Mouse (Mus musculus): Measurements from ENCODE around the gene Dpagt1. TPM values are rescaled to one million over a fixed set of nuclear protein-coding genes. Genes with fewer than 3 reads are reported as not detected.
"Not testable (repeated sequence)": the region's sequence is repeated elsewhere in the genome, so short reads cannot be mapped to it uniquely, and the experiment has no call there.

Gene Dpagt1
- polyA plus RNA-seq, 1 experiment from 2014 or later, result 38.2 TPM

DNA sequence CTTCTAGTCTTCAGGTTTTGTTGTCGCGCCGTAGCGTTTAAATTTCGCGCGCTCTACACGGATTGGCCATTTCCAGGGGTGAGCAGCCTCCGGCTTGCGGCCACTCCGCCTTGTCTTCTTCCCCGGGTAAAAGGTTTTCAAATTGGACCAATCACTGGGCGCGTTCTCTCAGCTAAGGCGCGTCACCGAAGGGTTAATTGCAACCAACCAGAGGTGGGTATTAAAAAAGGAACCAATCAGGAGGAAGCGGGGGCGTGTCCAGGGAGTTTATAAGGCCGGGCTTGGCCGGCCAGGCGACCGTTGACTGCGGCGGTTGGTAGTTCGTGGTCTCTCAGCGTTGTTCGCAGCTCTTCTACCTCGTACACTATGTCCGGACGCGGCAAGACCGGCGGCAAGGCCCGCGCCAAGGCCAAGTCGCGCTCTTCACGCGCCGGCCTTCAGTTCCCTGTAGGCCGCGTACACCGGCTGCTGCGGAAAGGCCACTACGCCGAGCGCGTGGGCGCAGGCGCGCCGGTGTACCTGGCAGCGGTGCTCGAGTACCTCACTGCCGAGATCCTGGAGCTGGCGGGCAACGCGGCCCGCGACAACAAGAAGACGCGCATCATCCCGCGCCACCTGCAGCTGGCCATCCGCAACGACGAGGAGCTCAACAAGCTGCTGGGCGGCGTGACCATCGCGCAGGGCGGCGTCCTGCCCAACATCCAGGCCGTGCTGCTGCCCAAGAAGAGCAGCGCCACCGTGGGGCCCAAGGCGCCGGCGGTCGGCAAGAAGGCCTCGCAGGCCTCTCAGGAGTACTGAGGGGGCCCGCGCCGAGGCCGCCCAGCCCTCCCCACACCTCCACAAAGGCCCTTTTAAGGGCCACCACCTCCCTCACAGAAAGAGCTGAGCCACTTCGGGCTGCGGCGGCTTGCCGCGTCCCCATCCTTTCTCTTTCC lies 8.8 kb downstream of the Dpagt1 start, which contains the start of gene H2afx:
TSS of gene H2afx (plus strand) at position 299 of the 935 bp plus-strand sequence.
- WGBS, result under 1% methylated on average over 89 of the region's 91 CpGs
- Histone ChIP-seq H3K4me1 (ENCODE audit: control insufficient read depth, insufficient read depth, low read length) (peaks cover 12% of the 10 kb centered on the region), H3K36me3 (ENCODE audit: control insufficient read depth, insufficient read depth, low read length) (peaks cover 57% of the 10 kb centered on the region), H3K4me2 (ENCODE audit: low read length) (peak within 1 kb of the TSS; percentile 53), H3K9ac (ENCODE audit: low read length) (peak within 1 kb of the TSS; percentile 94), H3K27me3 (replicated peaks; ENCODE audit: control insufficient read depth, insufficient read depth, low read length) (no peaks in the 10 kb centered on the region), H3K4me3 (ENCODE audit: low read depth, low read length) (peak within 1 kb of the TSS; percentile 83), H3K9me3 (replicated peaks; ENCODE audit: control insufficient read depth, low read length) (no peaks in the 10 kb centered on the region), H3K27ac (ENCODE audit: low read depth, low read length) (peak within 1 kb of the TSS; percentile 94)
- DNase-seq (ENCODE audit: low spot score) (peak; percentile 100), ATAC-seq (peak; percentile 97)

- H3K27ac ChIP-seq (ENCODE audit: low read depth, low read length), result peak overlapping the region; percentile 94
- WGBS, result under 1% methylated on average over 49 of the region's 50 CpGs
- no peaks in the 10 kb centered on the region for H3K27me3 ChIP-seq (replicated peaks; ENCODE audit: control insufficient read depth, insufficient read depth, low read length)
- H3K4me2 ChIP-seq (ENCODE audit: low read length), result peak overlapping the region; percentile 53
- H3K36me3 ChIP-seq (ENCODE audit: control insufficient read depth, insufficient read depth, low read length), result peaks cover 59% of the 10 kb centered on the region
- DNase-seq (ENCODE audit: low spot score) (peak; percentile 34), ATAC-seq (no peak)
- H3K9ac ChIP-seq (ENCODE audit: low read length), result peak overlapping the region; percentile 94
- peaks cover 12% of the 10 kb centered on the region for H3K4me1 ChIP-seq (ENCODE audit: control insufficient read depth, insufficient read depth, low read length)
- no peaks in the 10 kb centered on the region for H3K9me3 ChIP-seq (replicated peaks; ENCODE audit: control insufficient read depth, low read length)
- peak overlapping the region; percentile 83 for H3K4me3 ChIP-seq (ENCODE audit: low read depth, low read length)
Observed at GRCm38 (mm10) chr9:44335331-44336092, 9.7 kb downstream of the Dpagt1 start.

DNA sequence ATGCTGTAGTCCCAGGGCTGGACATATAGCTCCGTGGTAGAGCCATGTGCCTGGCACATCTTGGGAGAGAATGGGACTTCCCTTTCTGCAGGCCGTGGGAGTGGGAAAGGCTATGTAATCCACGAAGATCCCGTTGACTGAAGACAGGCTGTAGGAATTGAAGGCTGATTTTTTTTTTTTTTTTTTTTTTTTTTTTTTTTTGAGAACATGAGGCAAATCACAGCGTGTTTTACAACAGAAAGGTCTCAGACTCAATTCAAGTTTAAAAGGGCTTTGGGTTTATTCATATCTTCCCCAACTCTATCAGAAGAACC lies 10.2 kb downstream of the Dpagt1 start:
- no peak for ATAC-seq
- no peaks in the 10 kb centered on the region for H3K9me3 ChIP-seq (replicated peaks; ENCODE audit: control insufficient read depth, low read length)
- no peak overlapping the region for H3K27ac ChIP-seq (ENCODE audit: low read depth, low read length)

DNA sequence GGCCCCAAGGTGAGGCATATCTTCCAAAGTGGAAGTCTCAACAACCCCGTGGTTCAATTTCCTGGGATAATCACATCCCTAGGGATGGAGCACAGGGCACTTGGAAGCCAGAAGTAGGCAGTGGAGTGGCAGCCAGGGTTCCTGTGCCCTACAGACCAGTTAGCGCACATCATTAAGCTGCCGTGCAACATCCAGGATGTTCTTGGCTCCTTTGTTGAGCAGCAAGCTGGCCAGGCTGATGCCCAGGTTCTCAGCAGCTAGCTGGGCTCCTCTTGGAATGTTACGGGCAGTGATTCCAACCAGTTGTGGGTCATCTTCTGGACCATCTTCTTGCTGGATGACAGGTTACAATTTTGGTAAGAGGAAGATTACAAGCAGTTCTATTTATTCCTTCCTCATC lies 10.7 kb downstream of the Dpagt1 start:
- H3K27ac ChIP-seq (ENCODE audit: low read depth, low read length); DNase-seq (ENCODE audit: low spot score); H3K27me3 ChIP-seq (replicated peaks; ENCODE audit: control insufficient read depth, insufficient read depth, low read length); ATAC-seq; H3K9me3 ChIP-seq (replicated peaks; ENCODE audit: control insufficient read depth, low read length): not testable (repeated sequence)
- Histone ChIP-seq H3K9ac (ENCODE audit: low read length) (peak overlapping the region; percentile 94), H3K4me3 (ENCODE audit: low read depth, low read length) (peak overlapping the region; percentile 83), H3K4me1 (ENCODE audit: control insufficient read depth, insufficient read depth, low read length) (peaks cover 12% of the 10 kb centered on the region), H3K4me2 (ENCODE audit: low read length) (peak overlapping the region; percentile 53), H3K36me3 (ENCODE audit: control insufficient read depth, insufficient read depth, low read length) (peaks cover 49% of the 10 kb centered on the region)
- WGBS, result 20% methylated on average over 4 of the region's 4 CpGs

More for the DNA sequence above, 10.2 kb downstream of the Dpagt1 start:
- Histone ChIP-seq H3K36me3 (ENCODE audit: control insufficient read depth, insufficient read depth, low read length) (peaks cover 53% of the 10 kb centered on the region), H3K4me3 (ENCODE audit: low read depth, low read length) (peak overlapping the region; percentile 83), H3K4me2 (ENCODE audit: low read length) (peak overlapping the region; percentile 53), H3K4me1 (ENCODE audit: control insufficient read depth, insufficient read depth, low read length) (peaks cover 12% of the 10 kb centered on the region), H3K27me3 (replicated peaks; ENCODE audit: control insufficient read depth, insufficient read depth, low read length) (no peaks in the 10 kb centered on the region), H3K9ac (ENCODE audit: low read length) (peak overlapping the region; percentile 94)
- WGBS, result under 1% methylated on average over 5 of the region's 5 CpGs
- DNase-seq (ENCODE audit: low spot score), result no peak

GRCm38 (mm10) chr9:44336964-44337363 lies 11.1 kb downstream of the Dpagt1 start:
- WGBS, result 68% methylated on average over 3 of the region's 3 CpGs
- Histone ChIP-seq H3K4me3 (ENCODE audit: low read depth, low read length) (peak overlapping the region; percentile 83), H3K27ac (ENCODE audit: low read depth, low read length) (no peak overlapping the region), H3K27me3 (replicated peaks; ENCODE audit: control insufficient read depth, insufficient read depth, low read length) (no peaks in the 10 kb centered on the region), H3K9me3 (replicated peaks; ENCODE audit: control insufficient read depth, low read length) (no peaks in the 10 kb centered on the region), H3K9ac (ENCODE audit: low read length) (peak overlapping the region; percentile 94; the same call in 1 of the 2 replicates), H3K4me1 (ENCODE audit: control insufficient read depth, insufficient read depth, low read length) (peaks cover 12% of the 10 kb centered on the region), H3K4me2 (ENCODE audit: low read length) (peak overlapping the region; percentile 53), H3K36me3 (ENCODE audit: control insufficient read depth, insufficient read depth, low read length) (peaks cover 44% of the 10 kb centered on the region)
- ATAC-seq (no peak), DNase-seq (ENCODE audit: low spot score) (no peak)

DNA sequence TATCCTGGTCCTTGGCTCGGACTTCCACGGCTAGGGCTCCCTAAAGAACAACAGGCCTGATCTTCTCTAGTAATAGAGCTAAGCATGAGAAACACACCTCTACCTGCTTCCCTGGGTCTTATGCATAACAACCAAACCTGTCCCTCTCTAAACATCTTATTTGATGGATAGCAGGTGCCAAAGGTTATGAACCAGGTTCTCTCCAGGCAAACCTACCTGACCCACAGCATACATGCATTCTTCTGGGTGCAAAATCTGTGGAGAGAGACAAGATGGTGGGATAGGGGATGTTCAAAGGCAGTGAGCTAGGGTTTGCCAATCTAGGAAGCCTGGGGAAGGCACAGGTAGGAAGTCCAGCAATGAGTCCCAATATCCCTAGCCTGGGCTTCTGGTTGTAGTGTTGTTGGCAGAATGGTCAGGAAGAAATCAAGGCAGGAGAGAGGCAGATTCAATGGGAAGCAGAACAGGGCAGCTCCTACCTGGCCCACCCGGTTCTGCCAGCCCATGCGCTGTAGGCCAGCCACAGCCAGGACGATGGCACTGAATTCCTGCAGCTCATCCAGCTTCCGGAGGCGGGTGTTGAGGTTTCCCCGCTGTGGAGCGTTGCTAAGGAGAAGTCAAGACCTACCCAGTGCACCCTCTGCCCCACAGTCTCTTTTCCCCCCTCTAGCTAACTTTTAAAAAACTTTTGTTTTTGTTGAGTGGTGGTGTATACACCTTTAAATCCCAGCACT lies 11.8 kb downstream of the Dpagt1 start:
- no peaks in the 10 kb centered on the region for H3K9me3 ChIP-seq (replicated peaks; ENCODE audit: control insufficient read depth, low read length)
- H3K4me1 ChIP-seq (ENCODE audit: control insufficient read depth, insufficient read depth, low read length), result peaks cover 12% of the 10 kb centered on the region
- DNase-seq (ENCODE audit: low spot score) (no peak), ATAC-seq (no peak)
- H3K27me3 ChIP-seq (replicated peaks; ENCODE audit: control insufficient read depth, insufficient read depth, low read length), result no peaks in the 10 kb centered on the region
- peak overlapping the region; percentile 53 for H3K4me2 ChIP-seq (ENCODE audit: low read length)
- H3K27ac ChIP-seq (ENCODE audit: low read depth, low read length), result no peak overlapping the region
- H3K36me3 ChIP-seq (ENCODE audit: control insufficient read depth, insufficient read depth, low read length), result peaks cover 38% of the 10 kb centered on the region
- 68% methylated on average over 9 of the region's 9 CpGs for WGBS
- peak overlapping the region; percentile 83 for H3K4me3 ChIP-seq (ENCODE audit: low read depth, low read length)
- H3K9ac ChIP-seq (ENCODE audit: low read length), result peak overlapping the region; percentile 40; the same call in 1 of the 2 replicates

- Histone ChIP-seq H3K4me3 (ENCODE audit: low read depth, low read length) (no peak overlapping the region), H3K36me3 (ENCODE audit: control insufficient read depth, insufficient read depth, low read length) (peaks cover 29% of the 10 kb centered on the region), H3K27ac (ENCODE audit: low read depth, low read length) (no peak overlapping the region), H3K4me1 (ENCODE audit: control insufficient read depth, insufficient read depth, low read length) (peaks cover 17% of the 10 kb centered on the region), H3K9ac (ENCODE audit: low read length) (no peak overlapping the region), H3K4me2 (ENCODE audit: low read length) (no peak overlapping the region), H3K9me3 (replicated peaks; ENCODE audit: control insufficient read depth, low read length) (no peaks in the 10 kb centered on the region), H3K27me3 (replicated peaks; ENCODE audit: control insufficient read depth, insufficient read depth, low read length) (no peaks in the 10 kb centered on the region)
- ATAC-seq (no peak), DNase-seq (ENCODE audit: low spot score) (no peak)
- WGBS, result 81% methylated on average over 5 of the region's 5 CpGs
Observed at GRCm38 (mm10) chr9:44338574-44338973, 12.8 kb downstream of the Dpagt1 start.

GRCm38 (mm10) chr9:44341487-44341886 lies 15.7 kb downstream of the Dpagt1 start:
- no peaks in the 10 kb centered on the region for H3K27me3 ChIP-seq (replicated peaks; ENCODE audit: control insufficient read depth, insufficient read depth, low read length)
- DNase-seq (ENCODE audit: low spot score), result no peak
- peak overlapping the region; percentile 10; the same call in 1 of the 2 replicates for H3K9ac ChIP-seq (ENCODE audit: low read length)
- H3K4me3 ChIP-seq (ENCODE audit: low read depth, low read length), result no peak overlapping the region
- H3K4me2 ChIP-seq (ENCODE audit: low read length), result no peak overlapping the region
- no peak for ATAC-seq
- no peak overlapping the region for H3K27ac ChIP-seq (ENCODE audit: low read depth, low read length)
- H3K9me3 ChIP-seq (replicated peaks; ENCODE audit: control insufficient read depth, low read length), result no peaks in the 10 kb centered on the region
- peaks cover 30% of the 10 kb centered on the region for H3K36me3 ChIP-seq (ENCODE audit: control insufficient read depth, insufficient read depth, low read length)
- 91% methylated on average over 5 of the region's 5 CpGs for WGBS
- H3K4me1 ChIP-seq (ENCODE audit: control insufficient read depth, insufficient read depth, low read length), result peaks cover 16% of the 10 kb centered on the region

All from forebrain, embryonic 14.5 days (tissue).